Mouse (Mus musculus) midbrain, postnatal 0 days (tissue): Measurements from ENCODE around the gene Ddx39. TPM values are rescaled to one million over a fixed set of nuclear protein-coding genes. Genes with fewer than 3 reads are reported as not detected.

ENCODE experiments used
- ATAC-seq: fragments of 200-750 bp; cut with Nextera tagmentation; 2 replicates; pipeline ENCODE4 v1.8.0; 2017; ENCODE audit warnings: moderate number of reproducible peaks, mild to moderate bottlenecking, moderate TSS enrichment, moderate library complexity; ENCODE audit not compliant: low FRiP score
- DNase-seq: peaks from one replicate; pipeline ENCODE4 v3.0.0-alpha.2; 2015; ENCODE audit warnings: low spot score
- H3K27ac ChIP-seq: fragments of 300-500 bp; sonication (generic); 2 replicates; pipeline ENCODE4 v1.5.1; 2014; ENCODE audit warnings: low read depth, mild to moderate bottlenecking, low read length, mixed read lengths
- H3K27me3 ChIP-seq: fragments of 300-500 bp; sonication (generic); 2 replicates; pipeline ENCODE4 v1.6.1; 2014; ENCODE audit warnings: low read length, control low read depth, mixed read lengths; ENCODE audit not compliant: insufficient read depth
- H3K36me3 ChIP-seq: fragments of 300-500 bp; sonication (generic); 2 replicates; pipeline ENCODE4 v1.6.1; 2014; ENCODE audit warnings: low read length, control low read depth, mixed read lengths; ENCODE audit not compliant: insufficient read depth
- H3K4me1 ChIP-seq: fragments of 300-500 bp; sonication (generic); 2 replicates; pipeline ENCODE4 v1.6.1; 2014; ENCODE audit warnings: mild to moderate bottlenecking, control low read depth, antibody characterized with exemption, low read length, mixed read lengths; ENCODE audit not compliant: insufficient read depth
- H3K4me2 ChIP-seq: fragments of 300-500 bp; sonication (generic); 2 replicates; pipeline ENCODE4 v1.6.1; 2014; ENCODE audit warnings: low read depth, mild to moderate bottlenecking, low read length, mixed read lengths; ENCODE audit not compliant: poor library complexity, severe bottlenecking
- H3K4me3 ChIP-seq: fragments of 300-500 bp; sonication (generic); 2 replicates; pipeline ENCODE4 v1.5.1; 2014; ENCODE audit warnings: low read depth, mild to moderate bottlenecking, low read length, moderate library complexity
- H3K9ac ChIP-seq: fragments of 300-500 bp; sonication (generic); replicated peaks from 2 replicates; pipeline ENCODE4 v1.6.1; 2014; ENCODE audit warnings: mild to moderate bottlenecking, low read length, moderate library complexity, mixed read lengths; ENCODE audit not compliant: poor library complexity, severe bottlenecking
- H3K9me3 ChIP-seq: fragments of 300-500 bp; sonication (generic); 2 replicates; pipeline ENCODE4 v1.6.1; 2016; ENCODE audit warnings: low read length, control low read depth
- CTCF ChIP-seq: IDR thresholded peaks from 2 replicates; pipeline ENCODE4 v1.5.1; 2016; ENCODE audit warnings: antibody characterized with exemption, mild to moderate bottlenecking
- WGBS: fragments of 180-500 bp; shearing (Covaris S2); extraction: QIAGEN DNeasy Blood & Tissue Kit; methylation state at CpG from one replicate; pipeline ENCODE4 v1.1.7; 2014; 5-methylcytosine and 5-hydroxymethylcytosine counted together
- polyA plus RNA-seq: library from polyadenylated mRNA; unstranded; fragments of >200 nt; fragmentation: Nextera tagmentation; extraction: Ambion mirVana; gene quantifications from 2 replicates; pipeline ENCODE4 v1.2.1, GENCODE M21; 2015
- total RNA-seq: library from RNA; depleted of rRNA; stranded (reverse); fragments of >200 nt; gene quantifications from 2 replicates; pipeline ENCODE4 v1.2.3, GENCODE M21; 2014

The Ddx39 gene
- total and polyA plus RNA-seq, 2 experiments from 2014 or later: 38.1 to 68.2 TPM

DNA sequence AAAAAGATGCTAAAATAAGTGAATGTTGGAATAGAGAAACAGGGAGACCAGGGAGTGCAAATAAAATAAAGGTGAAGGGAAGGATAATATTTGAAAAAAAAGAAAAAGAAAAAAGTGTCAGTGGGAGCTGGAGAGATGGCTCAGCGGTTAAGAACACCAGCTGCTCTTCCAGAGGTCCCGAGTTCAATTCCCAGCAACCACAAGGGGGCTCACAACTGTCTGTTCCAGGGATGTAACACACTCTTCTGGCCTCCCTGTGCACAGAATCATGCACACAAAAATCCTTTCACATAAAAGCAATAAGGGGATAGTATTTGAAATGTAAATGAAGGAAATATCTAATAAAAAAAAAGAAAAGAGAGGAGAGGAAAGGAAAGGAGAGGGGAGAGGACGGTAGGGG is 39.2 kb downstream of the Ddx39 start:
- no peaks in the 10 kb centered on the region for H3K36me3 ChIP-seq
- ATAC-seq: no peak
- no peak overlapping the region for H3K27ac ChIP-seq
- peak; percentile 39 for TF ChIP-seq CTCF
- no peak for DNase-seq
- no peak overlapping the region for H3K4me2 ChIP-seq
- H3K4me3 ChIP-seq: no peak overlapping the region
- 44% methylated on average over 3 of the region's 3 CpGs for WGBS
- no peaks in the 10 kb centered on the region for H3K9me3 ChIP-seq
- no peaks in the 10 kb centered on the region for H3K4me1 ChIP-seq
- H3K9ac ChIP-seq: no peak overlapping the region
- H3K27me3 ChIP-seq: no peaks in the 10 kb centered on the region

DNA sequence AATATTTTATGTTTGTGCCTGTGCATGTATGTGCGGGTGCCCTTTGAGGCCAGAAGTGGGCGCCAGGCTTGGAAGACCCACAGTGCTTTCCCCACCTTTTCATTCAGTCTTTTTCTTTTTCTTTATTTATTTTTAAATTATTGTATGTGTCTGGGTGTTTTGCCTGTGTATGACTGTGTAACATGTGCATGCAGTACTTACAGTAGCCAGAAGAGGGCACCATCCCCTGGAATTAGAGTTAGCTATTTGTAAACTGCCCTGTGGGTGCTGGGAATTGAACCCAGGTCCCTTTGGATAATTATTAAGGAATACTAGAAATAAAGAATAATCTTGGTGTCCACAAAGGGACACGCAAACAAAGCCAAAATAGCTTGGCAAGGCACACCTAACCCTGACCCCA is 41.3 kb downstream of the Ddx39 start:
- Histone ChIP-seq H3K4me3 (no peak overlapping the region), H3K27me3 (no peaks in the 10 kb centered on the region), H3K4me2 (no peak overlapping the region), H3K9me3 (no peaks in the 10 kb centered on the region), H3K9ac (no peak overlapping the region), H3K36me3 (no peaks in the 10 kb centered on the region), H3K4me1 (no peaks in the 10 kb centered on the region), H3K27ac (no peak overlapping the region)
- DNase-seq: no peak
- peak; percentile 56 for TF ChIP-seq CTCF
- 97% methylated on average over 3 of the region's 3 CpGs for WGBS
- no peak for ATAC-seq

DNA sequence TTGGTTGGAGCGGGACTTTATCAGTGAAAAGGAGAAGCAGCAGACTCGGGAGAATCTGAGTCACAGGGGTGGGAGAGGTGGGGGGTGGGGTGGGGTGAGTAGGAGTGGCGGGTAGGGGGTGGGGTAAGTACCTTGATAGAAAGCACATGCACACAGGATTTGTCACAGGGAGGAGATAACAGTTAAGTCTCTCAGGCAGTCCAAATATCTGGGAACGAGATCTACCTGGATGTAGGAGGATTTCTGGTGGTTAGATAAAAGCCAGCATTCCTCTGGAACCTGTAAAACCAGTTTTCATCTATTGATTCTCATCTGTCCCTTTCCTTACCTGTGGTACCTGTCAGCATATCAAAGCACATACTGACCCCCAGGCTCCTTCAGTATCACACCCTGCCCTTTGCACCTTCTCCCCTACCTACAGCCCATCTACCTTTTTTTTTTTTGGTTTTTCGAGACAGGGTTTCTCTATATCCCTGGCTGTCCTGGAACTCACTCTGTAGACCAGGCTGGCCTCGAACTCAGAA is 42.2 kb downstream of the Ddx39 start:
- ATAC-seq (no peak), DNase-seq (no peak)
- no peaks in the 10 kb centered on the region for H3K27me3 ChIP-seq
- no peak overlapping the region for H3K4me2 ChIP-seq
- 81% methylated on average over 6 of the region's 6 CpGs for WGBS
- no peaks in the 10 kb centered on the region for H3K9me3 ChIP-seq
- no peak overlapping the region for H3K9ac ChIP-seq
- H3K27ac ChIP-seq: no peak overlapping the region
- H3K36me3 ChIP-seq: no peaks in the 10 kb centered on the region
- TF ChIP-seq CTCF: no peak
- no peaks in the 10 kb centered on the region for H3K4me1 ChIP-seq
- H3K4me3 ChIP-seq: no peak overlapping the region

DNA sequence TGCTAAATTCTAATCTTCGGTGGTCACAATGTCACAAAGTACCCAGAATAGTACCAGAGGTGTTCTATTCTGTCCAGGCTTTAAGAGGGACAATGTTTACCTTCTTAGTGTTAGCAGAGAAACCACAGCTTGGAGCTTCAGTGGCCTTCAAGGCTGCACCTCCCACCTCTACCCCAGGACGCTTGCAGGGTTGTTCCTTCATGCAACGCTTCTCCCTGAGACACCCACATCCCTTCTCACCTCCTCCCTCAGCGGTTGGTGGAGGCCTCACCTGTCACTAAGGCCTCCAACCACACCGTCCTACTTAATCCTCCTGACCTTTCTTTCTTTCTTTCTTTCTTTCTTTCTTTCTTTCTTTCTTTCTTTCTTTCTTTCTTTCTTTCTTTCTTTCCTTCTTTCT is 43.3 kb downstream of the Ddx39 start:
- no peak for ATAC-seq
- Histone ChIP-seq H3K27ac (no peak overlapping the region), H3K36me3 (no peaks in the 10 kb centered on the region), H3K4me3 (no peak overlapping the region), H3K4me1 (no peaks in the 10 kb centered on the region), H3K9me3 (no peaks in the 10 kb centered on the region), H3K4me2 (no peak overlapping the region), H3K27me3 (no peaks in the 10 kb centered on the region), H3K9ac (no peak overlapping the region)
- no peak for DNase-seq
- no peak for TF ChIP-seq CTCF
- WGBS: 69% methylated on average over 5 of the region's 5 CpGs

DNA sequence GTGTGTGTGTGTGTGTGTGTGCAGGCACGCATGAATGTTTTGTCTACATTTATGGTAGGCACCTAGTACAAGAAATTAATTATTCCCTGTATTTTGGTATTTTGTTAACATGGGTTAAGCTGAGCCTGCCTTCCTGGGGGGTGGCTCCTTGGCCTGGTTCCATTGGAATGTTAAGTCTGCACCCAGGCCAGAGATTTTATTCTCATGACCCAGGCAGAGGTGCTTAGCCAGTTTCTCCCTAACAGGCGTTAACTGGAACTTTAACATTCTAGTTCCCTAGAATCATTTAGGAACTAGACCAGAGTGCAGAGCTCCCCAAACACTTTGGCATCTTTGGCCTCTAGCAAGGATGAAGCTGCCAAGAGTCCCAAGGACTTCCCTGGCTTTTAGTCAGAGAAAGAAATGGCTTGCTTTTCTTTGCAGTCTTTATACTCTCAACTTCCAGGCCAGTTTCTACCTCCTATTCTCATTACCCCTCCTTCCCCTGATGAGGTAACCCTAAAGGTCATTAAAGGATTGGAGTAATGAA is 44.3 kb downstream of the Ddx39 start:
- DNase-seq (no peak), ATAC-seq (no peak)
- no peak overlapping the region for H3K4me3 ChIP-seq
- H3K4me1 ChIP-seq: no peaks in the 10 kb centered on the region
- H3K36me3 ChIP-seq: no peaks in the 10 kb centered on the region
- no peak overlapping the region for H3K9ac ChIP-seq
- no peaks in the 10 kb centered on the region for H3K9me3 ChIP-seq
- TF ChIP-seq CTCF: no peak
- no peaks in the 10 kb centered on the region for H3K27me3 ChIP-seq
- 72% methylated on average over 2 of the region's 2 CpGs for WGBS
- H3K27ac ChIP-seq: no peak overlapping the region
- no peak overlapping the region for H3K4me2 ChIP-seq

DNA sequence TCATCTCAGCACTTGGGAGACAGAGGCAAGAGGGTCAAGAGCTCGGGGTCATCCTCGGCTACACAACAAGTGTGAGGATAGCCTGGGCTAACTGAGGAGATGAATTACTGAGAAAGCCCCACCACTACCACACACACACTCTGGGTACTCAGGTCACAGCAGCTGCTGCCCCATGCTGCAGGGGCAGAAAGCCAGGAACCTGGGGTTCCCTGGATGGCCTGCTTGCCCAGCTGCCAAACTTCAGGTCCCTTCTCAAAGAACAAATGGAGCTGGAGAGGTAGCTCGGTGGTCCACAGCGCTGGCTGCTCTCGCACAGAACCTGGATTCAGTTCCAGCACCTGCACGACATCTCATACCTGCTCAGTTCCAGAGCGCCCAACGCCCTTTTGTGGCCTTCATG is 49.1 kb downstream of the Ddx39 start:
- Histone ChIP-seq H3K27me3 (no peaks in the 10 kb centered on the region), H3K9ac (no peak overlapping the region), H3K4me2 (no peak overlapping the region), H3K4me1 (no peaks in the 10 kb centered on the region), H3K9me3 (0 out of 2 replicates have a peak, but pooled peaks cover 3% of the 10 kb centered on the region), H3K4me3 (no peak overlapping the region), H3K27ac (no peak overlapping the region), H3K36me3 (no peaks in the 10 kb centered on the region)
- ATAC-seq (no peak), DNase-seq (no peak)
- TF ChIP-seq CTCF: no peak
- 93% methylated on average over 8 of the region's 8 CpGs for WGBS
